Mouse (Mus musculus): ENCODE results near the gene Poc1b.

- TF ChIP-seq CTCF (IDR thresholded peaks at IDR 0.05; ENCODE audit: borderline replicate concordance, extremely low read depth, insufficient read depth, insufficient read length) (no peak), POLR2A (IDR thresholded peaks at IDR 0.05; ENCODE audit: borderline replicate concordance, extremely low read depth, insufficient read depth, insufficient read length, poor library complexity, severe bottlenecking) (no peak)
Observed at GRCm38 (mm10) chr10:99119471-99119870, 12.6 kb downstream of the Poc1b start.

Data from brain, embryonic 14.5 days (tissue).